Mouse (Mus musculus) mouse trophoblast stem cell (cell line): ENCODE measurements around the gene Tchhl1.

Source experiments
- in situ Hi-C, 2 experiments: fragments of 300-500 bp; cut with MseI, MboI; formaldehyde crosslinking; loops; 2 replicates in 1 of 2; 3 replicates in 1 of 2; pipeline ENCODE4 v1.15.1; 2025

Gene Tchhl1

DNA sequence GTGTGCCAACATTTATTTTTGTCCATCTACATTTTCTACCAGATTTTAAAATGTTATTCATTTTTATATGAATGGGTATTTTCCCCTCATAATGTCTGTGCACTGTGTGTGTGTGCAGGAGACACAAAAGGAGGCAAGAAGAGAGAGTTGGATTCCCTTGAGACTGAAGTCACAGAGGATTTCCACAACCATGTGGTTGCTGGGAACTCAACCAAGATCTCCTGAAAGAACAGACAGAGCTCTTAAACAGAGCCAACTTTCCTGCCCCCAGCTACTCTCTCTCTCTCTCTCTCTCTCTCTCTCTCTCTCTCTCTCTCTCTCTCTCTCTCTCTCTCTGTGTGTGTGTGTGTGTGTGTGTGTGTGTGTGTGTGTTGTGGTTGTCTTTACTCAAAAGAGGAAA, 30.6 kb downstream of the Tchhl1 start:
- in situ Hi-C loops: loop anchor here (25.0 kb wide), 1 partner anchor 362 kb away; the partner anchor contains the start of gene Crnn (in 2 of the 2)

DNA sequence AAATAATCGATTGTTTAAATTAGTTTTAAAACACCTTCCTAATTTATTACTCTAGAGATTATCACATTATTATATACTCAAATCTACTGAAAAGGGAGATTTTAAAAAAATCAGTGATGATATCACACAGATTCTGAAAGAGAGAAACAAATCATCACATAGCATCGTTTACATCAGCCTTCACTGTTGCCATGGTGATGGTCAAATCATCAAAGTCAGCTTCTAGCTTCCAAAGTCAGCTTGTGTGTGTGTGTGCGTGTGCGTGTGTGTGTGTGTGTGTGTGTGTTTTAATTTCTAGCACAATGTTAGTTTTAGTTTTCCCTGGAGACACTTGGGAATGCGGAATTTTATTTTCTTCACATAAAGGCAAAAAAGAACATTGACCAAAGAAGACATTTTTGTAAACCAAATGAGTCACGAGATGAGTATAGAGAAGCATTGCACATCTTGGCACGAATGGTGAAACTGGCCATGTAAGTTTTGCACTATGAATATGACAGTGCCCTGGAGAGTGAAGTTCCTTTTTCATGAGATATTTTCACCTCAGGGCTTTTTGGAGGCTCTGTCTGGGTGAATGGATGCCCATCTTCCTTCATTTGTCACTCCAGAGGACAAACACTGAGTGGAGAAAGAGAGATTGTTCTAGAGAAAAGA, 36.1 kb downstream of the Tchhl1 start:
- in situ Hi-C loops: no loop called here

- in situ Hi-C loops: no loop called here
Measured at GRCm38 (mm10) chr3:93505960-93506863, 37.7 kb downstream of the Tchhl1 start.

DNA sequence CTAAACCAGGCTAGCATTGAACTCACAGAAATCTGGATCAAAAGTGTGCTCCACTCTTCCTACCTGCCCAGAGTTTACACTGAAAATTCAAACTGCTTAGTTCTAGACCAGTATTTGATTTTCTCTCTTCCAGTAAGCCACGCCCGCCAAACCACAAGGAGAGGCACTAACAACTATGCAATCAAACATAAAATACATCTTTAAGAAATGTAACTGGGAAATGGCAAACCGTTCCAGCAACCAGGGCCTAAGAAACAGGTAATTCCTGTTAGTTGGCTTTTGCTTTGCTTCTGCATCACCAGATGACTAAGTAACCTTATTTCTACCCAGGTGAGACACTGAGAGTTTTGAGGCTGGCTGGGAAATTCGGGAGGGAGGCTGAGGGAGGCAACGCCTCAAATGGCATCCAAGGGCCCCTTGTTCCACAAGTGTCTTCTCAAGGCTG, 38.3 kb downstream of the Tchhl1 start:
- in situ Hi-C loops: no loop called here

DNA sequence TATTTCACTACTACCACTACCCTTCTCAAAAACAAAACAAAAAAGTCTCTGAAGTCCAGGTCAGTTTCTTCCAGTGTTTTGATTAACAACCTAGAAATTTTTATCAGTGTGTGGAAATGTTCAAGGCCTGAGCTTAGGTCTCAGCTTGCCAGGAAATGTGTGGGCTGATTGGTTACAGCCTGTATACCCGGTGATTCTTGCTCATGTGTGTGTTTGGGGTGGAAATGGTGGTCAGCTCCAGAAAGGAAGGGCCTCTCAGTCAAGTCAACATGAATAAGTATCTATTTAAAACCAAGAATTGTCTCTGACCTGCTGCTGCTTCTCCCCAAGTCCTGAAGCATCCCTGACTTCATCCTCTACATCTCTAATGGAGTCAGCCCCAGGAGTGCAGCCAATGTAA, 40.7 kb downstream of the Tchhl1 start:
- in situ Hi-C loops: no loop called here

GRCm38 (mm10) chr3:93511036-93511435, 42.5 kb downstream of the Tchhl1 start:
- in situ Hi-C loops: no loop called here

DNA sequence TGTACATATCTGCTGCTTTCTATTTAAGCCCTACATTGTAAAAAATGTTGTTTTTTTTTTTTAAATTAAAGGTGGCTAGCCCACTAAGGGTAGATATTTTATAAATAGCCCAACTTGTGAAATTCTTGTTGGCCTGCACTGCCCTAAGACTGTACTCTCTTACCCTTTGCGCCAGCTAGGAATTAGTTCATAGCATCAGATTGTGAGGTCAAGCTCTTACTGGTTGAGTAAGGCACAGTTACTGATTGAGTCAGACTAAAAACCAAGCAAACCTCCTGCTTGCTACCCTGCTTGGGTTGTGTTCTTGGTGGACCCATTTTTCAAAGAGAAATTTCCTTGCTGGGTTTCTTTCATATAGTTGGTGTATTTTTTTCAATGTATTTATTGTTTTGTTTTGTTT, 43.2 kb downstream of the Tchhl1 start:
- in situ Hi-C loops: no loop called here

GRCm38 (mm10) chr3:93512386-93513101, 44.0 kb downstream of the Tchhl1 start:
- in situ Hi-C loops: no loop called here

DNA sequence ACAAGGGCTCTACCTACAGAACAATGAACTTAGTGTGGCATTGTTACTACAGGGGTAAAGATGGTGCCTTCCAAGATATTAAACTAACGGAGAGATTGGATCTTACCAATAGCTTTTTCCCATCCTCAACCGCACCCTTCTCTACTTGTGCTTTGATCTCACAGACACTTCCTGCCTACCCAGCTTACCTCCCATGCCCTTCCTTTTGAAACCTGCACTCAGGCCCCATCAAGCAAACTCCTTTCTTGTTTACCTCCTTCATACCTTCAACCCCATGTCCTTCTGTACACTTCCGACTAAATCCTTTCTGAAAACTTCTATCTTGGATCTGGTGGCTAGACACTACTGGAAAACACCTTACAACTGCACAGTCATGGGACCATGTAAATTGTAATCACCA, 46.1 kb downstream of the Tchhl1 start:
- in situ Hi-C loops: no loop called here

GRCm38 (mm10) chr3:93517343-93517742, 48.8 kb downstream of the Tchhl1 start:
- in situ Hi-C loops: no loop called here

- in situ Hi-C loops: no loop called here
Measured at GRCm38 (mm10) chr3:93519856-93520329, 51.3 kb downstream of the Tchhl1 start.

DNA sequence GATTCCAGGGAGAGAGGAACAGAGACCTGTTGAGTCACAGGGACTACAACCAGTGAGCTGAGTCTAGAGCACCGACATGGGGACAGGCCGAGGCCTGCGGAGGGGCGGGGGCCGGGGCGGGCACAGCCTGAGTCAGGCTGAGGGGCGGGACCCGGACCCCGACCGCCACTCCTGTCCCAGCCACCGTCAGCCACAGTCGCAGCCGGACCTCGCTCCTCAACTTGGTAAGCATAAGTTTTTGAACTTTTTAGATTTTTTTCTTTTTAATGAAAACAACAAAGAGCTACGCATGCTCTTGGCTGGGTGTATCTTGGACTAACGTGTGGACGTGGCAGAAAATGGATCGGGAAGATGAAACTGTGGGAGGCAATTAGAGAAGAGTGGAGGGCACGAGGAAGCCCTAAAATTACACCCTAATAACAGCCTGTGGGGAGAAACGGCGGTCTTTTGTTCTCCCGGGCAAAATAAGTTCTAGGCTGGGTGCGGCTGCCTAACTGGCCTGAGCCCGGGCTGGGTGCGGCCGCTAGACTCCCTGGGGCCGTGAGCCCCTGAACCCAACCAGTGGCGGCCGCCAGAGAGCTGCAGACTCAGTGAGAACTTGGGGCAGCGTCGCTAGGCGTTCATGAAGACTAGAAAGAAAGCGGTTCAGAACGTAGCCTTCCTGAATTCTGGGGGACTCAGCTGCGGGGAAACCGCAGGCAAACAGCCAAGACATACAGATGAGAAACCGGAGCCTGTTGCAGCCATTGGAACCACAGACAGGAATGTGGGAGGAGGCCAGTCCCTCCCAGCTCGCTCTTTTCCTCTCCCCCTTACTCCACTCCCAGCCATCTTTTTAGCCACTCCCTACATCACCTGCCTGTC, 52.0 kb downstream of the Tchhl1 start, which contains the start of gene S100a11:
TSS of gene S100a11 (plus strand) at position 159 of the 864 bp plus-strand sequence.
- in situ Hi-C loops: no loop called here
